23 mouse cellular contexts compared by ENCODE assay signal in the genomic region with DNA sequence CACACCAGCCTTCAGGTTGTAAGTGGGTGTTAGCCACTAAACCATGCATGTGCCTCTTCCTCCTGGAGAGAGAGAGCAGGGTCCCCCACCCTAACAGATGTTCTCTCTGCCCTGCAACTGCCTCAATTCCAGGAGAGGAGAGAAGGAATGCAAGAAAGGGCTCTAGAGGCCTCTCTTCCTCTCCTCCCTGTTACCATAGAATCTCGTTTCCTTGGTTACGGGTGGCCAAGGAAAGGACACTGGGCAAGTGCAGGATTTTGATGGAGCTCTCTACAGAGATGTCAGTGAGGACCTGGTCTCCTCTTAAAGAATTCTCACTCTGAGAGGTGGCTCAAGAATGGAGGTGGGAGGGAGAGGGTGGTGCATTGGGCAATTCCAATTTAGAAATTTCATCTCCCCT.
DNase-seq lines count a peak whose midpoint lies in the region; ATAC-seq and TF ChIP-seq lines count a peak whose summit lies in the region.
"Had no signal": no experiment of that assay in that cellular context is flagged by ENCODE, and none has a peak within 500 bp of the region (broad histone marks: within the 10 kb centered on the region; RNA-seq: fewer than 3 reads in every experiment).

No protein-coding gene starts in this region.

- 0 out of 2 replicates have a peak overlapping the region, but pooled peaks have one; percentile 33 for H3K27ac ChIP-seq in neural tube, embryonic 15.5 days (replicated peaks)
- H3K27ac ChIP-seq in hindbrain, embryonic 16.5 days (ENCODE audit: low read depth, low read length): no peak overlapping the region
- H3K27ac ChIP-seq in midbrain, postnatal 0 days (ENCODE audit: low read depth, low read length): peak overlapping the region; percentile 51
- H3K27ac ChIP-seq: limb, embryonic 13.5 days; liver, embryonic 13.5 days; neural tube, embryonic 13.5 days had no signal

- no peak overlapping the region for H3K9ac ChIP-seq in neural tube, embryonic 15.5 days (replicated peaks)
- no peak overlapping the region for H3K9ac ChIP-seq in hindbrain, embryonic 16.5 days (ENCODE audit: low read depth, low read length)
- no peak overlapping the region for H3K9ac ChIP-seq in midbrain, postnatal 0 days (replicated peaks; ENCODE audit: low read length, poor library complexity, severe bottlenecking)
- H3K9ac ChIP-seq: heart, embryonic 12.5 days; limb, embryonic 13.5 days; liver, embryonic 13.5 days; neural tube, embryonic 13.5 days had no signal

- H3K4me2 ChIP-seq in neural tube, embryonic 15.5 days: no peak overlapping the region
- no peak overlapping the region for H3K4me2 ChIP-seq in hindbrain, embryonic 16.5 days (ENCODE audit: low read length)
- no peak overlapping the region for H3K4me2 ChIP-seq in midbrain, postnatal 0 days (ENCODE audit: low read depth, low read length, poor library complexity, severe bottlenecking)
- H3K4me2 ChIP-seq: heart, embryonic 12.5 days; limb, embryonic 13.5 days; liver, embryonic 13.5 days; neural tube, embryonic 13.5 days had no signal

- peaks cover 16% of the 10 kb centered on the region for H3K4me1 ChIP-seq in neural tube, embryonic 15.5 days
- H3K4me1 ChIP-seq in hindbrain, embryonic 16.5 days (ENCODE audit: control insufficient read depth, insufficient read depth, low read depth, low read length): no peaks in the 10 kb centered on the region; the same call in 1 of the 2 replicates
- peaks cover 4% of the 10 kb centered on the region for H3K4me1 ChIP-seq in midbrain, postnatal 0 days (ENCODE audit: insufficient read depth, low read length)
- H3K4me1 ChIP-seq: heart, embryonic 12.5 days; limb, embryonic 13.5 days; liver, embryonic 13.5 days; megakaryocyte, embryonic 14.5 days had no signal

- DNase-seq in neural tube, embryonic 10.5 days (ENCODE audit: extremely low spot score, low spot score): no peak
- peak; percentile 25 for DNase-seq in embryo, embryonic 11 days
- peak; percentile 53 for DNase-seq in midbrain, postnatal 0 days (ENCODE audit: low spot score)
- DNase-seq in natural killer cell, adult 2 months (ENCODE audit: low spot score in 2 of 2): no peak
- no peak for DNase-seq in heart, adult 9 months (ENCODE audit: low spot score in 2 of 2)
- DNase-seq: adrenal gland, postnatal 10 days; cerebellum, adult 8-10 months; cerebellum, postnatal 36 days; gastrocnemius, postnatal 14 days; heart, adult 11 months; heart, postnatal 10 days; kidney, postnatal 4 days; liver, embryonic 13.5 days; lung, adult 2 months; thymus, adult 2 months had no signal

- no peaks in the 10 kb centered on the region for H3K9me3 ChIP-seq in neural tube, embryonic 15.5 days (replicated peaks)
- H3K9me3 ChIP-seq in hindbrain, embryonic 16.5 days (ENCODE audit: control insufficient read depth, low read length): no peaks in the 10 kb centered on the region
- H3K9me3 ChIP-seq in midbrain, postnatal 0 days (ENCODE audit: low read length): no peaks in the 10 kb centered on the region
- H3K9me3 ChIP-seq: forebrain, embryonic 10.5 days; heart, embryonic 12.5 days; limb, embryonic 13.5 days; liver, embryonic 13.5 days; megakaryocyte, embryonic 14.5 days; neural tube, embryonic 13.5 days had no signal

- no peak for TF ChIP-seq CTCF in midbrain, postnatal 0 days (IDR thresholded peaks at IDR 0.05)

- no peaks in the 10 kb centered on the region for H3K36me3 ChIP-seq in neural tube, embryonic 15.5 days
- no peaks in the 10 kb centered on the region for H3K36me3 ChIP-seq in hindbrain, embryonic 16.5 days (ENCODE audit: control insufficient read depth, insufficient read depth, low read length)
- H3K36me3 ChIP-seq in midbrain, postnatal 0 days (ENCODE audit: insufficient read depth, low read length): no peaks in the 10 kb centered on the region
- H3K36me3 ChIP-seq: forebrain, embryonic 10.5 days; heart, embryonic 12.5 days; limb, embryonic 13.5 days; liver, embryonic 13.5 days; neural tube, embryonic 13.5 days had no signal

- H3K27me3 ChIP-seq in neural tube, embryonic 15.5 days (replicated peaks): no peaks in the 10 kb centered on the region
- H3K27me3 ChIP-seq in hindbrain, embryonic 16.5 days (replicated peaks; ENCODE audit: control insufficient read depth, insufficient read depth, low read length): no peaks in the 10 kb centered on the region
- no peaks in the 10 kb centered on the region for H3K27me3 ChIP-seq in midbrain, postnatal 0 days (ENCODE audit: insufficient read depth, low read length)
- H3K27me3 ChIP-seq: heart, embryonic 12.5 days; limb, embryonic 13.5 days; liver, embryonic 13.5 days; megakaryocyte, embryonic 14.5 days; neural tube, embryonic 13.5 days had no signal

- no peak for ATAC-seq in neural tube, embryonic 15.5 days (ENCODE audit: low FRiP score)
- peak; percentile 50; the same call in 1 of the 2 replicates for ATAC-seq in hindbrain, embryonic 16.5 days
- ATAC-seq in midbrain, postnatal 0 days (ENCODE audit: low FRiP score): 0 out of 2 replicates have a peak, but pooled peaks have one; percentile 41
- ATAC-seq: intestine, postnatal 0 days had no signal

- H3K4me3 ChIP-seq in neural tube, embryonic 15.5 days (replicated peaks): no peak overlapping the region
- H3K4me3 ChIP-seq in hindbrain, embryonic 16.5 days (ENCODE audit: low read length): no peak overlapping the region
- no peak overlapping the region for H3K4me3 ChIP-seq in midbrain, postnatal 0 days (ENCODE audit: low read depth, low read length)
- H3K4me3 ChIP-seq: forebrain, embryonic 10.5 days; heart, embryonic 12.5 days; limb, embryonic 13.5 days; liver, embryonic 13.5 days; megakaryocyte, embryonic 14.5 days; neural tube, embryonic 13.5 days had no signal

- 56% methylated on average over 2 of the region's 2 CpGs for WGBS in neural tube, embryonic 15.5 days
- WGBS in hindbrain, embryonic 16.5 days: 57% methylated on average over 2 of the region's 2 CpGs
- 66% methylated on average over 2 of the region's 2 CpGs for WGBS in midbrain, postnatal 0 days

Comparison
In these comparisons a context has a peak if more than half of its experiments do, and no peak if none do; other contexts are left out.
1. DNase-seq: peak in embryo, embryonic 11 days (single experiment) and midbrain, postnatal 0 days (single experiment); none in neural tube, embryonic 10.5 days (single experiment), natural killer cell, adult 2 months (0 of 2) and heart, adult 9 months (0 of 2).